Mouse (Mus musculus): ENCODE measurements at regions not wholly inside any gene's neighbourhood (a gene's known extent, or its start where the extent isn't known, plus 50 kb on each side); places are given as distances from the start of the nearest gene placed in this dataset.
"Not testable (repeated sequence)": the region's sequence is repeated elsewhere in the genome, so short reads cannot be mapped to it uniquely, and the experiment has no call there.

DNA sequence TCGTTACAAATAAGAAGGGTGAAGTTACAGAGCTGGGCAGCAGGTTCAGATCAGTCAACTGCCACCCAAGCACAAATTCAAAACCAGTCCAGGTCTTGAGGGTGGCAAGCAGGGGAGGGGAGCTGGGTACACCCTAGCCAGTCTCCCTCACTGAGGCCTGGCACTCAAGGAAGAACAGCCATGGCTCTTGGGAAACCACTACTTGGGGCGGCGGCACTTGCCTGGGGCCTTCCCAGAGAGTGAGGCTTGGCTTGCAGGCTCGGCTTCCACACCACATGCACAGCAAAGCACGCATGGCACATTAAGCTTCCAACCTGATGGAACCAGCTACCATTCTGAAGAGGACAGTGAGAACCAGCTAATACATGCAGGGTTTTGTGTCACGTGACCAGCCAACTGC, 127.9 kb upstream of the Pou3f3 start:
- DNase-seq, result no peak

DNA sequence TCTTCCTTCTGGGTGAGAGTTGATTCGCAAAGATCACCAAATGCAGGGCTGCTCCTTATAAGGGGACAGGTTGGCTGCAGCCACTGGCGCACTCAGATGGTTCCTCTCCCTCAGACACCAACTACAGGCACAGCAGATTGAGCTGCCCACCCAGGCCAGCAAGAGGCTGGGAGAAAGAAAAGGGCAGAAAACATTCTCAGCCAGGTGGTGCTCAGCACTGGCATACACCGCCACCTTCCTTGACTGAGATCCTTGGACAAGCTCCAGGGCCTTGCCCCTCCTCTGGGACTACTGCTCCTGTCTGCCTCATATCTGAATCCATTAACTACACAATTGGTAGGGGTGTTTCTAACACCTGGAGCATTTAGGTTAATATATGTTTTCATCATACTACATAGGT, 110.4 kb upstream of the Pou3f3 start:
- no peak for DNase-seq

DNA sequence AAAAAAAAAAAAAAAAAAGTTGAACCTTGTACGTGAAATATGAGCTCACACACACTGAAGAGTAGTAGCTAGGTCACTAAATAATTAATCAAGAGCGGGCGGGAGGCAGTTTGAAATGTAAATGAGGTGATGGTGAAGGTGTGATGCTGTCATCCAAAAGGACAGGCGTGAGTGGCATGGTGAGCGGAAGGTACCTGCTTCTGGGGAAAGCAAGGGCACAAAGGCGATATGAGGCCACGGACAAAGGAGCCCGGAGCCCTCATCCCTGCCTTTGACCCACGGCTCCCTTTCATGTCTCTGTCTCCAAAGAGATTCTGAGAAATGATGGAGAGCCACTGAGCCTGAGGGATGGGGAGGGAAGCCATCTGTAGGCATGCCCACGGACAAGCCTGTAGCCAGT, 107.1 kb upstream of the Pou3f3 start:
- no peak for DNase-seq

DNA sequence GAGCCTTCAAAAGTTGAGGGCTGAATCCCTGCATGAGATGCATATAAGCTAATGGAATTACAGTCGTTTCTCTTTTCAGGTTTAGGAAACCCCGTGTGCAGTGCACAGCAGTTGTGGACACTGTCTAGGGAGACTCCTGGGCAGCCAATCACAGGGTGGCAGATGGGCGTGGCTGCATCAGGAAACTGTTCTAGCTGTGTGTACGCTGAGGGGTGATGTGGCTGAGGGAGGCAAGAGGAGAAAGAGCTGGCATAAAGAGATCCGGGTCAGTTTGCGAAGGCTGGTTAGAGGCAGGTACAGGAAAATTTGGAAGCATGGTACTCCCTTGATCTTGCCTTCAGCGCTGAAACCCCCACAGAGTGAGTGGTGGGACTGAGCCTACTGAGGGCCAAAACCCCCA, 106.1 kb upstream of the Pou3f3 start:
- DNase-seq, result peak; percentile 10

DNA sequence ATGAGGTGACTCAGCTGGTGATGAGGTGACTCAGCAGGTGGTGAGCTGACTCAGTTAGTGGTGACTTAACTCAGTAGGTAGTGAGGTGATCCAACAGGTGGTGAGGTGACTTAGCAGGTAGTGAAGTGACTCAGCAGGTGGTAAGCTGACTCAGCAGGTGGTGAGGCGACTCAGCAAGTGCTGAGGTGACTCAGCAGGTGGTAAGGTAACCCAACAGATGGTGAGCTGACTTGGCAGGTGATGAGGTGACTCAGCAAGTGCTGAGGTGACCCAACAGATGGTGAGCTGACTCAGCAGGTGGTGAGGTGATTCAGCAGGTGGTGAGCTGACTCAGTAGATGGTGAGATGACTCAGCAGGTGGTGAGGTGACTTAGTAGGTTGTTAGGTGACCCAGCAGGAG, 103.7 kb upstream of the Pou3f3 start:
- DNase-seq, result no peak

DNA sequence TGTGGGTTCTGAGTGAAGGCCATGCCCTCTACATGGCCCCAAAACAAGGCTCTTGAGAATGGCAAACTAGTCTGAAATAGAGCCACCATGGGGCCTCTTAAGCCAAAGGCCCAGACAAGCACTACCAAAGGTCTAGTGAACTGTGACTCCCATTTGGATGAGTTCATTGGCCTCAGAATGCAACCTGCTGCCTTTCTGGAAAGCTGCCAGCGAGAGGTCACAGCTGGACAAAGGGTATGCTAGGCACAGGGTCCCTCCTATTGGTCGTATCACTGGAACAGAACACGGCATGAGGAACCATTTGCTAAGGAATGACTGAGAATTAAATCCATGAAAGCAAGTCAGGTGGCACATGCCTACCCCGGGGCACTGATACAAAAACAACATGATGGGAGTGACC, 98.5 kb upstream of the Pou3f3 start:
- DNase-seq, result no peak

DNA sequence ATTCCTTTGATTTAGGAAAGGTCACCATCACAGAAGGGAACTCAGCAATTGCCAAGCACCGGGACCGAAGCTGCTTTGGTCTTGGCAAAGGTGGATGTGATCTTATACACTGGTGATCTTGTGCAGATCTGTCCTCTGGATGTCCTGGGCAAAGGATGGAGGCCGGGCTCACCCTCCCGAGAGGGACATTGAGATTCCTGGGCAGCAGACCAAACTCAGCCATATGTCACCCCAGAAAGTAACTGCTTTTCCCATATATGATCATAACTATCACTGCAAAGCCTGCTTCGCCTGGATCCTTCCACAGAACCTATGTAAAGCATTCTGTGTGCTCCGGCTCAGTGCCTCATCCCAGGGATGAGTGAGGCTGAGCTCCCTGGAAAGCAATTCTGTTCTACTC, 96.3 kb upstream of the Pou3f3 start:
- no peak for DNase-seq

DNA sequence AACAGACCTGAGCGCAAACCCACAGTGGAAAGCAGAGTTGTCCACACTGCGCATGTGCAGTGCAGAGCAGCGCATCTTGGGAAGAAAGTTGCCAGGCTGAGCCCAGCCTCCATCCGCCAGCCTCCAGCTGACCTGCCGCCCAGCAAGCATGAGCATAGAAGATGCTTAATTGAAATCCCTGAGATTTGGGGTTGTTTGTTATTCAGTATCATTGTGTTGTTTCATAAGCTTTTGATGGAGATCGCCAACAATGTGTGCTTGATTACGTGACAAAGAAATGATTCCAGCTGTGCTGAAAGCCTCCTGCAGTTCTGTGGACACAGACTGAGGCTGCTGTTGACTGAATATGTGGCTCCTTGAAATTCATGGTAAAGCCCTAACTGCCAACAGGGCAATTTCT, 89.3 kb upstream of the Pou3f3 start:
- DNase-seq, result no peak

DNA sequence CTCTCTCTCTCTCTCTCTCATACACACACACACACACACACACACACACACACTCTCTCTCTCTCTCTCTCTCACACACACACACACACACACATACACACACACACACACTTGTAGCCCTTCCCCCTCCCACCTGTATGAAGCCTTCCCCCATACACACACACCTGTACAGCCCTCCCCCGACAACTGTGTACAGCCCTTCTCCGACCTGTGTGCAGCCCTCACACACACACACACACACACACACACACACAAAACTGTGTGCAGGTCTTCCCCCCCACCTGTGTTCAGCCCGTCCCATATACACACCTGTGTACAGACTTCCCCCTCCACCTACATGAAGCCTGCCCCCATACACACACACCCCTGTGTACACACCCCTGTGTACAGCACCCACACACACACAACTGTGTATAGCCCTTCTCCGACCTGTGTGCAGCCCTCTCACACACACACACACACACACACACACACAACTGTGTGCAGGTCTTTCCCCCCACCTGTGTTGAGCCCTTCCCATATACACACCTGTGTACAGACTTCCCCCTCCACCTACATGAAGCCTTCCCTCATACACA, 88.0 kb upstream of the Pou3f3 start:
- DNase-seq, result not testable (repeated sequence)

DNA sequence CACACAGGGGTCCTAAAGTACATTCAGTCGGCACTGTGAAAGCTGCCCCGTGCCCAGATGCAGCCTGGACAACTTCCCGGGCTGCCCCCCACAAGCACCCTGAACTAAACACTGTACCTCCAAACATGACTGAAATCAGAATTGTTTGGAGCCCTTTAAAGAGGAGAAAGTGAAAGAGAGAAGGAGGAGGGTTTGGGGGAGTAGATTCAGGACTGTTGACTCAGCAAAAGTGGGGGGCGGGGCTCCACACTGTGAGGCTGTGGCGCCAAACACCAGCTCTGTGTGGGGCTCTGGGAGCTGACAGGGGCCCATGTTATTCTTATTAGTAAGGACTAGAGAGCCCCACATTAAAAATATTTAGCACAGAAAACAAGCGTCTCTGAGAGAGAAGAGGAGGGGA, 71.8 kb upstream of the Pou3f3 start:
- DNase-seq, result no peak

DNA sequence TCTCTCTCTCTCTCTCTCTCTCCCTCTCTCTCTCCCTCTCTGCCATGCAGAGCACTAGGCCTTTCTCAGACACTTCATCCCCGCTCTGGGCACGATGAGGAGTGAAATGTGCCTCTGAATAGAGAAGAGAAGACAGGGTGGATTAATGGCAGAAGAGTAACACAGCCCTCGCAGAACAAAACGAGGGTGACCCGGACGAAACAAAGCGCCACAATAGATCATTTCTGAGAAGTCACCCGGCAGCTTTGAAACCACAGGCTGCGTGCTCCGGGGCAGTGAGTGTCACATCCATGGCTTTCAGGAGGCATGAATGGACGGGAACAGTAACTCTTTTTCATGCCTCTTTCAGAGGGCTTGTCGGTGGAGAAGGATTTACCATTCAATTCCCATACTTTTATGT, 66.8 kb upstream of the Pou3f3 start:
- DNase-seq, result peak; percentile 47

DNA sequence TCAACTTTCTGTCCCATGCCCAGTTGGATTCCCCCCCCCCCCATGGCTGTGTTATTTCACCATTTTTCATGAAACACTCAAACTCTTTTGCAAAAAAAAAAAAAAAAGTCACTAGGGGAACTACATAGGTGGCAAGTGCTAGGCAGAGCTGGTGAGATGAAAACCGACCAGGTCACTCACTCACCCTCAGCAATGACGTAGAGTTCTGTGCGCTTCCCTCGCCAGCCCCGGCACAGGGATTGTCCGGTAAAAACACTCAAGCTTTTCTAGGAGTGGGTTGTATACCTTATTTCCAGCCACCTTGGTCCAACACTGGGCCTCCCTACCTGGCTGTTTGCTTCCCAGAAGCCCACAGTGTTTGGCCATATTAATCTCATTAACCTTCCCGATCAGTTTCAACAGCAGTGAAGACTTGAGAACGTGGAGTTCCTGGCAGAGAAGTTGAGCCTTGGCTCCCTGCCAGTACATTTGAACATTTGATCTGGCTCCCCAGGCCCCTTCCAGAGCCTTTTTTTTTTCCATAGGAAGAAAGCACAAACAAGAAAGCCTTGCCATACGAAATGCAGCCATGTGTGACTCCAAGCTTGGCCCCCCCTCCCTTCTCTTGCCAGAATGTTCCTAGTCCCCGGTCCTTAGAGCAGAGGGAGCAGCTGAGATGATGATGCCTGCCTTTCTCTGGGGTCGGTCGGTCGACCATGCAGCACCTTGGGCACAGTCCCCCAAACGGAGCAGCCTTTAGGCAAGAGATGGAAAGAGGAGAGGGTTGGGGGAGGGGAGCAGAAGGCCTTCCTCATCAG, 65.9 kb upstream of the Pou3f3 start:
- DNase-seq, result peak; percentile 40

DNA sequence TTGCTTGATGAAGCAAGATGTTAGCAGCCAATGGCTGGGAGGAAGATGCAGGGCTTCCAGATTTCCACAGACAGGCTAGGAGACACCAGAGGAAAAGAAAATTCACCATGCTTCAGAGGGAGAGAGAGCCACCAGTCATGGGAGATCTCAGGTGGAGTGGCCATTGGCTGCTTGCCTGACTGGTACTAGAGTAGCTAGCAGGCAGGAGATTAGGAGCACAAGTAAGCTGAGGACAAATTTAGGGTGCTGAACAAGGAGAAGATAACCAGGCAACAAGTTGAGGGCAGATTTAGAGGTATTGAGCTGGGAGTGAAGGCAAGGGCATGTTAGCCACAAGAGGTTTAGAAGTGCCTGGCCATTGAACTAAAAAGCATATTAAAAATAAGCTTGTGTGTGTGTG, 63.3 kb upstream of the Pou3f3 start:
- DNase-seq, result no peak

DNA sequence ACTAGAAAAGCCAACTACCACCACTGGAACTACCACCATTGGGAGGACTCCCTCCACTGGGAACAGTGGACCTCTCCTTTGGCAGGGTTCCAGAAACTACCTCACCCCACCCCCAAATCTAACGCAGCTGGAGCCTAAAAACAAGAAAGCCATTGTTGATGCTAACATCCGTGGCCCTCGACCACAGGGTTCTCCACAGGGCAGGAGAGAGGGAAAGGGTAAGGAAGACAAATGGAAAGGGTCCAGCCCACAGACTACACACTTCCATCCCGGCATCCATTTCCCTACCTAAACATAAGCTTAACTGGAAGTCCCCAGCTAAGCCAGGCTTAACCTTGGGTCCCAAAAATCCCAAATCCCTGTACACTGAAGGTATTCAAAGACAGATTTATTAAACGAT, 59.0 kb upstream of the Pou3f3 start:
- peak; percentile 16 for DNase-seq
